Mouse (Mus musculus): Measurements from ENCODE around the gene Syt2. TPM values are rescaled to one million over a fixed set of nuclear protein-coding genes. Genes with fewer than 3 reads are reported as not detected.

The Syt2 gene
- total RNA-seq, 4 experiments from 2014 or later = 60.7 to 89.7 (median 76.4) TPM

GRCm38 (mm10) chr1:134703232-134703631 is 56.8 kb downstream of the Syt2 start:
- no peak for DNase-seq (ENCODE audit: low spot score in 2 of 2)

- DNase-seq (ENCODE audit: low spot score in 2 of 2) = no peak
Observed at GRCm38 (mm10) chr1:134704396-134705306, 58.2 kb downstream of the Syt2 start.

GRCm38 (mm10) chr1:134706549-134706948 is 60.1 kb downstream of the Syt2 start:
- no peak for DNase-seq (ENCODE audit: low spot score in 2 of 2)

- no peak for DNase-seq (ENCODE audit: low spot score in 2 of 2)
Observed at GRCm38 (mm10) chr1:134707516-134707915, 61.0 kb downstream of the Syt2 start.

GRCm38 (mm10) chr1:134708274-134708673 is 61.8 kb downstream of the Syt2 start:
- no peak for DNase-seq (ENCODE audit: low spot score in 2 of 2)

- DNase-seq (ENCODE audit: low spot score in 2 of 2) = no peak
Observed at GRCm38 (mm10) chr1:134708801-134709385, 62.4 kb downstream of the Syt2 start.

GRCm38 (mm10) chr1:134709411-134710306 is 63.2 kb downstream of the Syt2 start:
- no peak for DNase-seq (ENCODE audit: low spot score in 2 of 2)

- no peak for DNase-seq (ENCODE audit: low spot score in 2 of 2)
Observed at GRCm38 (mm10) chr1:134711061-134711460, 64.6 kb downstream of the Syt2 start.

GRCm38 (mm10) chr1:134711653-134712052 is 65.2 kb downstream of the Syt2 start:
- DNase-seq (ENCODE audit: low spot score in 2 of 2) = no peak

GRCm38 (mm10) chr1:134712781-134713299 is 66.4 kb downstream of the Syt2 start:
- no peak for DNase-seq (ENCODE audit: low spot score in 2 of 2)

GRCm38 (mm10) chr1:134713421-134713969 is 67.0 kb downstream of the Syt2 start:
- no peak for DNase-seq (ENCODE audit: low spot score in 2 of 2)

- DNase-seq (ENCODE audit: low spot score in 2 of 2) = no peak
Observed at GRCm38 (mm10) chr1:134714166-134714565, 67.7 kb downstream of the Syt2 start.

GRCm38 (mm10) chr1:134715092-134715491 is 68.6 kb downstream of the Syt2 start:
- DNase-seq (ENCODE audit: low spot score in 2 of 2) = no peak

- no peak for DNase-seq (ENCODE audit: low spot score in 2 of 2)
Observed at GRCm38 (mm10) chr1:134719718-134720304, 73.3 kb downstream of the Syt2 start.

- DNase-seq (ENCODE audit: low spot score in 2 of 2) = no peak
Observed at GRCm38 (mm10) chr1:134721486-134721885, 75.0 kb downstream of the Syt2 start.

- DNase-seq (ENCODE audit: low spot score in 2 of 2) = no peak
Observed at GRCm38 (mm10) chr1:134722891-134723290, 76.4 kb downstream of the Syt2 start.

- DNase-seq (ENCODE audit: low spot score in 2 of 2) = no peak
Observed at GRCm38 (mm10) chr1:134725276-134725675, 78.8 kb downstream of the Syt2 start.

GRCm38 (mm10) chr1:134726480-134726879 is 80.0 kb downstream of the Syt2 start:
- no peak for DNase-seq (ENCODE audit: low spot score in 2 of 2)

- DNase-seq (ENCODE audit: low spot score in 2 of 2) = no peak
Observed at GRCm38 (mm10) chr1:134727256-134727655, 80.8 kb downstream of the Syt2 start.

- DNase-seq (ENCODE audit: low spot score in 2 of 2) = no peak
Observed at GRCm38 (mm10) chr1:134733659-134734058, 87.2 kb downstream of the Syt2 start.

- no peak for DNase-seq (ENCODE audit: low spot score in 2 of 2)
Observed at GRCm38 (mm10) chr1:134737463-134737862, 91.0 kb downstream of the Syt2 start.
